Mouse (Mus musculus) liver, embryonic 12.5 days (tissue): ENCODE measurements at regions not wholly inside any gene's neighbourhood (a gene's known extent, or its start where the extent isn't known, plus 50 kb on each side); places are given as distances from the start of the nearest gene placed in this dataset.

ENCODE experiments used
- ATAC-seq: fragments of 200-750 bp; cut with Nextera tagmentation; 2 replicates; pipeline ENCODE4 v1.8.0; 2017; ENCODE audit warnings: moderate number of reproducible peaks, mild to moderate bottlenecking, moderate library complexity
- H3K27ac ChIP-seq: fragments of 300-500 bp; sonication (generic); 2 replicates; pipeline ENCODE4 v1.5.1; 2016; ENCODE audit warnings: mild to moderate bottlenecking
- H3K27me3 ChIP-seq: fragments of 300-500 bp; sonication (generic); replicated peaks from 2 replicates; pipeline ENCODE4 v1.6.1; 2016; ENCODE audit warnings: mild to moderate bottlenecking, moderate library complexity
- H3K36me3 ChIP-seq: fragments of 300-500 bp; sonication (generic); 2 replicates; pipeline ENCODE4 v1.6.1; 2016; ENCODE audit warnings: mild to moderate bottlenecking, moderate library complexity
- H3K4me1 ChIP-seq: fragments of 300-500 bp; sonication (generic); 2 replicates; pipeline ENCODE4 v1.6.1; 2016
- H3K4me2 ChIP-seq: fragments of 300-500 bp; sonication (generic); 2 replicates; pipeline ENCODE4 v1.6.1; 2016; ENCODE audit warnings: mild to moderate bottlenecking, moderate library complexity
- H3K4me3 ChIP-seq: fragments of 300-500 bp; sonication (generic); 2 replicates; pipeline ENCODE4 v1.5.1; 2016; ENCODE audit warnings: mild to moderate bottlenecking, moderate library complexity
- H3K9ac ChIP-seq: fragments of 300-500 bp; sonication (generic); 2 replicates; pipeline ENCODE4 v1.6.1; 2016; ENCODE audit warnings: mild to moderate bottlenecking, moderate library complexity
- H3K9me3 ChIP-seq: fragments of 300-500 bp; sonication (generic); replicated peaks from 2 replicates; pipeline ENCODE4 v1.6.1; 2016; ENCODE audit warnings: mild to moderate bottlenecking, moderate library complexity
- WGBS: fragments of 180-500 bp; shearing (Covaris S2); methylation state at CpG from one replicate; pipeline ENCODE4 v1.1.7; 2016; ENCODE audit not compliant: insufficient replicate concordance; 5-methylcytosine and 5-hydroxymethylcytosine counted together

DNA sequence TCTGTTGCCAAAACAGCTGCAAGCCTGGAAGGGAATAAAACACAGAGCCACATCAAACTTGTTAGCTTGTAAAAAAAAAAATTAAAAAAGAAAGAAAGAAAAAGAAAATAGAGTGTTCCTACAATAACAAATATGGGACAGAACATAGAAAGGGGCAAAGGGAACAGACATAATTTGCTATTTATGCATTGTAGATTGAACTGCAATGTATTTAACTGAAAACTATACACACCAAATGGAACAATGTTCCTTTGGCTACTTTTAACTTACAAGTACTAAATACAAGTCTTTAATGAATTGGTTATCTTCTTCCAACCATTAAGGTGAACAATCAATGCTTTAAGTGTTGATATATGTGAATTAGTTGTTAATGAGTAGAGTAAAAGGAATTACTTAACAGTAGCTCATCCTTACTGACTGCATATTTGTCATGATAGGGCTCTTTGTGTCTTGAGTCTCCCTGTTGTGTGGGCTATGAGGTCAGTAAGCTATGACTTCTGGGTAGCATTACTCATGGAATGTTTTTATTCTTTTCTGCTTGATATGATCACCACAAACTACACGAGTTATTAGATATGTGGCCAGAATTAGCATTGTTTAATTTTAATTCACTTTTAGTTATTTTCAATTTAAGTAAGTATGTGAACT lies 597.0 kb upstream of the Megf9 start:
- Histone ChIP-seq H3K36me3 (no peaks in the 10 kb centered on the region), H3K27ac (no peak overlapping the region), H3K4me3 (no peak overlapping the region), H3K9me3 (no peaks in the 10 kb centered on the region), H3K27me3 (no peaks in the 10 kb centered on the region), H3K9ac (no peak overlapping the region), H3K4me2 (no peak overlapping the region), H3K4me1 (no peaks in the 10 kb centered on the region)
- 31% methylated on average over 1 of the region's 1 CpGs for WGBS
- ATAC-seq = no peak

DNA sequence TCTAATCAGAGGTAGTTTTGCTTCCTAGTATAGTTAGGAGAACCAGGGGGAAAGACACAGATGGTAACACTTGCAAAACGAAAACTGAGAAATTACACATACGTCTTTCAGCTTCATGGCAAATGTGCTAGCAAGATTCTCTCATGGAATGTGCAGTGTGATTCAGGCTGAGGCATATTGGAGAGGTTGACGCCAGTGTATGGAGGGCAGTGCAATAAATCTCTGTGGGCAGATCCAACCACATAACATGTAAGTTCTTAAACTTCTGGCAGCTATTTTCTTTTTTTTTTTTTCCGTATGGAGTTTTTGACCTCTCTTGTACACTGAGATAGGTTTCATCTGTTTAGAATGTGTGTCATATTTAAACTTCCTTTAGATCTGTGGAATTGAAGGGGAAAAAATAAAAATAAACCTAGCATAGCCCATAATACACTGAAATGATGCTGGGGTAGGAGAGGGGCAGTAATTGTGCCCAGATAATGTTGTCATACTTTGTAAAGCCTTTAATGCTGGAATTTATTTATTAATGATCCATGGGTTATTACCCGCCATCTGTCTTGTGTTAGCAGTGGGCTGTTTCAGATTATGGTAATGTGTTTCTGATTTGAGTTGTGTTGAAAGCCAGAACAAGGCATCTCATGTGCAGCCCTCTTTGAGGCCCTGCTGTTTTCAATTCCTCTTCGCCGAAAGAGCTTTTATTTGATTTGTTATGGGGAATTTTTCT lies 596.3 kb upstream of the Megf9 start:
- Histone ChIP-seq H3K27ac (no peak overlapping the region), H3K36me3 (no peaks in the 10 kb centered on the region), H3K4me1 (no peaks in the 10 kb centered on the region), H3K4me3 (no peak overlapping the region), H3K4me2 (no peak overlapping the region), H3K9ac (no peak overlapping the region), H3K27me3 (no peaks in the 10 kb centered on the region), H3K9me3 (no peaks in the 10 kb centered on the region)
- no peak for ATAC-seq
- WGBS = 60% methylated on average over 7 of the region's 7 CpGs

DNA sequence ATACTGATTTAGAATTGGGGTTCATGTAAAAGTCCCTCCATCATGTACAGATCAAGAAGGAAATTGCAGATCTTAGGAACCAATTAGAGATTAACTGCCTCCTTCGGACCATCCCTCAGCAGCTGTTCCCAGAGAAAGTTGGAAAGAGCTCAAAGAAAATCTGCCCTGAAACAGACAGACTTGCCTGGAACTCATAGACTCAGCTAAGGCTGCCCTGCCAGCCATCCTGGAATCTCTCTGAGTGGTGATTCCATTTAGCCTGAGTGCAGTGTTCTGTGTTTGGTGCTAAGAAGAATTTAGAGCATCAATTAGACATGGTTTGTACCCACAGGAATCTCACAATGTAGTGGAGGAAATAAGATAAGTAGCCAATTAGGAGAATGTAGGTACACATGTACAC lies 594.5 kb upstream of the Megf9 start:
- Histone ChIP-seq H3K36me3 (no peaks in the 10 kb centered on the region), H3K27me3 (no peaks in the 10 kb centered on the region), H3K4me3 (no peak overlapping the region), H3K9ac (no peak overlapping the region), H3K4me2 (no peak overlapping the region), H3K9me3 (no peaks in the 10 kb centered on the region), H3K27ac (no peak overlapping the region), H3K4me1 (no peaks in the 10 kb centered on the region)
- 57% methylated on average over 1 of the region's 1 CpGs for WGBS
- ATAC-seq = no peak
